ENCODE assay signal across 16 mouse cellular contexts in genomic region chr10:92074698-92075394, GRCm38 (mm10).
DNase-seq lines count a peak whose midpoint lies in the region; ATAC-seq lines count a peak whose summit lies in the region.
"Had no signal": no experiment of that assay in that cellular context is flagged by ENCODE, and none has a peak within 500 bp of the region (broad histone marks: within the 10 kb centered on the region; RNA-seq: fewer than 3 reads in every experiment).

No protein-coding gene starts in this region.

- H3K4me1 ChIP-seq in forebrain, embryonic 14.5 days (ENCODE audit: control insufficient read depth, insufficient read depth, low read length): peaks cover 41% of the 10 kb centered on the region
- H3K4me1 ChIP-seq in hindbrain, embryonic 12.5 days: peaks cover 37% of the 10 kb centered on the region
- peaks cover 46% of the 10 kb centered on the region for H3K4me1 ChIP-seq in midbrain, embryonic 12.5 days
- 0 out of 2 replicates have a peak, but pooled peaks cover 11% of the 10 kb centered on the region for H3K4me1 ChIP-seq in neural tube, embryonic 14.5 days (ENCODE audit: control insufficient read depth, insufficient read depth, low read length)
- H3K4me1 ChIP-seq: intestine, embryonic 15.5 days had no signal

- WGBS in forebrain, embryonic 14.5 days: 49% methylated on average over 11 of the region's 11 CpGs
- 70% methylated on average over 11 of the region's 11 CpGs for WGBS in hindbrain, embryonic 12.5 days
- 62% methylated on average over 11 of the region's 11 CpGs for WGBS in midbrain, embryonic 12.5 days
- WGBS in neural tube, embryonic 14.5 days: 49% methylated on average over 11 of the region's 11 CpGs

- no peak for ATAC-seq in forebrain, embryonic 14.5 days
- ATAC-seq in hindbrain, embryonic 12.5 days (ENCODE audit: low FRiP score): no peak; the same call in 1 of the 2 replicates
- ATAC-seq in midbrain, embryonic 12.5 days (ENCODE audit: low FRiP score, low read depth): 0 out of 2 replicates have a peak, but pooled peaks have one; percentile 14
- ATAC-seq in neural tube, embryonic 14.5 days (ENCODE audit: low read depth): peak; percentile 70; the same call in 1 of the 2 replicates
- ATAC-seq: intestine, embryonic 15.5 days; liver, postnatal 0 days had no signal

- intact Hi-C loops in heart, postnatal 25 days (cut with DNase I): no loop called here

- H3K36me3 ChIP-seq in forebrain, embryonic 14.5 days (ENCODE audit: control insufficient read depth, insufficient read depth, low read length): peaks cover 7% of the 10 kb centered on the region; the same call in 1 of the 2 replicates
- H3K36me3 ChIP-seq in hindbrain, embryonic 12.5 days: peaks cover 6% of the 10 kb centered on the region
- H3K36me3 ChIP-seq in midbrain, embryonic 12.5 days: peaks cover 13% of the 10 kb centered on the region; the same call in 1 of the 2 replicates
- peaks cover 3% of the 10 kb centered on the region; the same call in 1 of the 2 replicates for H3K36me3 ChIP-seq in neural tube, embryonic 14.5 days (ENCODE audit: control insufficient read depth, insufficient read depth, low read length)
- H3K36me3 ChIP-seq: heart, embryonic 10.5 days; intestine, embryonic 15.5 days had no signal

- no peak overlapping the region for H3K9ac ChIP-seq in forebrain, embryonic 14.5 days (ENCODE audit: low read length)
- H3K9ac ChIP-seq in hindbrain, embryonic 12.5 days: no peak overlapping the region
- H3K9ac ChIP-seq in midbrain, embryonic 12.5 days (replicated peaks): no peak overlapping the region
- H3K9ac ChIP-seq in neural tube, embryonic 14.5 days (replicated peaks; ENCODE audit: low read depth, low read length): no peak overlapping the region
- H3K9ac ChIP-seq: intestine, embryonic 15.5 days; liver, postnatal 0 days had no signal

- DNase-seq in forebrain, embryonic 14.5 days (ENCODE audit: low spot score): peak; percentile 48
- no peak for DNase-seq in right cerebral cortex, adult 2 months (ENCODE audit: low spot score in 2 of 2)
- no peak for DNase-seq in heart, postnatal 25 days (ENCODE audit: low spot score)
- no peak for DNase-seq in urinary bladder, postnatal 4 days (ENCODE audit: low spot score in 2 of 2)
- DNase-seq: cerebellum, postnatal 14 days; heart, postnatal 14 days; layer of hippocampus, postnatal 36 days; liver; liver, postnatal 0 days; spleen, adult 18-20 months; thymus, postnatal 14 days had no signal

- no peak overlapping the region for H3K4me3 ChIP-seq in forebrain, embryonic 14.5 days (ENCODE audit: low read depth, low read length)
- no peak overlapping the region for H3K4me3 ChIP-seq in hindbrain, embryonic 12.5 days
- no peak overlapping the region for H3K4me3 ChIP-seq in midbrain, embryonic 12.5 days
- no peak overlapping the region for H3K4me3 ChIP-seq in neural tube, embryonic 14.5 days (ENCODE audit: low read depth, low read length)
- H3K4me3 ChIP-seq: heart, embryonic 10.5 days; intestine, embryonic 15.5 days had no signal

- H3K27me3 ChIP-seq in forebrain, embryonic 14.5 days (replicated peaks; ENCODE audit: control insufficient read depth, insufficient read depth, low read length): no peaks in the 10 kb centered on the region
- H3K27me3 ChIP-seq in hindbrain, embryonic 12.5 days: no peaks in the 10 kb centered on the region
- H3K27me3 ChIP-seq in midbrain, embryonic 12.5 days: no peaks in the 10 kb centered on the region
- no peaks in the 10 kb centered on the region for H3K27me3 ChIP-seq in neural tube, embryonic 14.5 days (ENCODE audit: control insufficient read depth, insufficient read depth, low read length)
- H3K27me3 ChIP-seq: intestine, embryonic 15.5 days had no signal

- H3K9me3 ChIP-seq in forebrain, embryonic 14.5 days (replicated peaks; ENCODE audit: control insufficient read depth, low read length): no peaks in the 10 kb centered on the region
- no peaks in the 10 kb centered on the region for H3K9me3 ChIP-seq in hindbrain, embryonic 12.5 days (replicated peaks)
- H3K9me3 ChIP-seq in midbrain, embryonic 12.5 days: no peaks in the 10 kb centered on the region
- no peaks in the 10 kb centered on the region for H3K9me3 ChIP-seq in neural tube, embryonic 14.5 days (ENCODE audit: control insufficient read depth, low read length)
- H3K9me3 ChIP-seq: heart, embryonic 10.5 days; intestine, embryonic 15.5 days had no signal

- H3K4me2 ChIP-seq in forebrain, embryonic 14.5 days (ENCODE audit: low read length): no peak overlapping the region
- H3K4me2 ChIP-seq in hindbrain, embryonic 12.5 days (replicated peaks): no peak overlapping the region
- no peak overlapping the region for H3K4me2 ChIP-seq in midbrain, embryonic 12.5 days (replicated peaks)
- H3K4me2 ChIP-seq in neural tube, embryonic 14.5 days (ENCODE audit: low read depth, low read length): no peak overlapping the region
- H3K4me2 ChIP-seq: intestine, embryonic 15.5 days had no signal

- H3K27ac ChIP-seq in forebrain, embryonic 14.5 days (ENCODE audit: low read depth, low read length): peak overlapping the region; percentile 71
- peak overlapping the region; percentile 82 for H3K27ac ChIP-seq in hindbrain, embryonic 12.5 days
- H3K27ac ChIP-seq in midbrain, embryonic 12.5 days (replicated peaks): peak overlapping the region; percentile 83
- H3K27ac ChIP-seq in neural tube, embryonic 14.5 days (ENCODE audit: low read depth, low read length): peak overlapping the region; percentile 66
- H3K27ac ChIP-seq: heart, embryonic 10.5 days; intestine, embryonic 15.5 days had no signal

Comparison
In these comparisons a context has a peak if more than half of its experiments do, and no peak if none do; other contexts are left out.
1. ATAC-seq: peak in midbrain, embryonic 12.5 days (single experiment) and neural tube, embryonic 14.5 days (single experiment); none in forebrain, embryonic 14.5 days (single experiment) and hindbrain, embryonic 12.5 days (single experiment).
2. Peak in every context shown above with its lines, with median percentiles within 50 percentile points of each other: H3K27ac ChIP-seq.